Mouse (Mus musculus) CD4-positive, CD25-positive, alpha-beta regulatory T cell, adult 4 months (primary cell): Measurements from ENCODE around the gene Tle1. TPM values are rescaled to one million over a fixed set of nuclear protein-coding genes. Genes with fewer than 3 reads are reported as not detected.
A peak's percentile ranks its signal among the peaks of the same experiment; 100 is the strongest.

Source experiments
- ATAC-seq: one replicate; pipeline ENCODE4 v1.8.0; 2017
- polyA plus RNA-seq, 2 experiments: library from polyadenylated mRNA; unstranded; fragments of 100-300 nt; shearing (Covaris generic); gene quantifications; one replicate each; pipeline ENCODE4 v1.2.1; 2017

Gene Tle1
- polyA plus RNA-seq, 2 experiments from 2014 or later = 1.1 to 1.3 TPM

GRCm38 (mm10) chr4:72162445-72163218 is 38.1 kb downstream of the Tle1 start:
- no peak for ATAC-seq

GRCm38 (mm10) chr4:72160102-72160511 is 40.6 kb downstream of the Tle1 start:
- no peak for ATAC-seq

GRCm38 (mm10) chr4:72157931-72158371 is 42.8 kb downstream of the Tle1 start:
- ATAC-seq = peak; percentile 20

GRCm38 (mm10) chr4:72150460-72151131 is 50.1 kb downstream of the Tle1 start:
- no peak for ATAC-seq

- ATAC-seq = no peak
Observed at GRCm38 (mm10) chr4:72146003-72146402, 54.7 kb downstream of the Tle1 start.

GRCm38 (mm10) chr4:72144541-72144940 is 56.2 kb downstream of the Tle1 start:
- ATAC-seq = no peak

- no peak for ATAC-seq
Observed at GRCm38 (mm10) chr4:72140706-72141105, 60.0 kb downstream of the Tle1 start.

- ATAC-seq = no peak
Observed at GRCm38 (mm10) chr4:72139475-72140120, 61.1 kb downstream of the Tle1 start.

GRCm38 (mm10) chr4:72138264-72139080 is 62.2 kb downstream of the Tle1 start:
- no peak for ATAC-seq

GRCm38 (mm10) chr4:72132646-72133045 is 68.1 kb downstream of the Tle1 start:
- no peak for ATAC-seq

GRCm38 (mm10) chr4:72127596-72127995 is 73.1 kb downstream of the Tle1 start:
- ATAC-seq = no peak

GRCm38 (mm10) chr4:72124790-72125189 is 75.9 kb downstream of the Tle1 start:
- no peak for ATAC-seq

- no peak for ATAC-seq
Observed at GRCm38 (mm10) chr4:72122837-72123236, 77.9 kb downstream of the Tle1 start.

GRCm38 (mm10) chr4:72122343-72122742 is 78.4 kb downstream of the Tle1 start:
- ATAC-seq = no peak

- ATAC-seq = no peak
Observed at GRCm38 (mm10) chr4:72120050-72120449, 80.7 kb downstream of the Tle1 start.

- ATAC-seq = no peak
Observed at GRCm38 (mm10) chr4:72105702-72106101, 95.0 kb downstream of the Tle1 start.

- ATAC-seq = no peak
Observed at GRCm38 (mm10) chr4:72104186-72104585, 96.5 kb downstream of the Tle1 start.

- no peak for ATAC-seq
Observed at GRCm38 (mm10) chr4:72087811-72088210, 112.9 kb downstream of the Tle1 start.

GRCm38 (mm10) chr4:72069111-72069534 is 131.6 kb downstream of the Tle1 start:
- ATAC-seq = no peak

- no peak for ATAC-seq
Observed at GRCm38 (mm10) chr4:72067937-72068336, 132.8 kb downstream of the Tle1 start.
